Mouse (Mus musculus): Measurements from ENCODE around the gene Stoml3.

DNA sequence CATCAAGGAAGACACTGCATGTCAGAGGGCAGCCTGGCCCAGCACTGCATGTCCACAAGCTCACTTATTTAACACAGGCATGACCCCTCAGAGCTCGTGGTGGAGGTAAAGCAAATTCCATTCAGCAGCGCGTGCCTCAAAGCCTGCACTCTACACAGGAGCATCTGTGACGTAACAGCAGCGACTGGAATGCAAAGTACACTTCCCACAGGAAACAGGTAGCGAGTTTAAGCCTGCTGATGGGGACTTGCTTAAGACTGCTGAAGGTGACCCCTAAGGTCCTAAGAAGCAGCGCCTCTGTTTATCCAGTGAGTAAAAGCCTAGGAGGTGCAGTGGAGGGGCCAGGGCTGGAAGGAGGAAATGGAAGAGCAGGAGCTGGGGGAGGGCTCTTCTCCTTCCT, 33.5 kb upstream of the Stoml3 start:
- TF ChIP-seq POLR2A (IDR thresholded peaks at IDR 0.05; ENCODE audit: low read depth, low read length) (no peak), CTCF (IDR thresholded peaks at IDR 0.05; ENCODE audit: extremely low read depth, insufficient read length, insufficient replicate concordance, low read depth, low read length) (no peak)

Measured in small intestine, adult 2 months (tissue).